Mouse (Mus musculus): ENCODE results near the gene Mdm2. TPM values are rescaled to one million over a fixed set of nuclear protein-coding genes. Genes with fewer than 3 reads are reported as not detected.
A peak's percentile ranks its signal among the peaks of the same experiment; 100 is the strongest.

The Mdm2 gene
- total and polyA plus RNA-seq, 2 experiments = 18.2 to 24.6 TPM

DNA sequence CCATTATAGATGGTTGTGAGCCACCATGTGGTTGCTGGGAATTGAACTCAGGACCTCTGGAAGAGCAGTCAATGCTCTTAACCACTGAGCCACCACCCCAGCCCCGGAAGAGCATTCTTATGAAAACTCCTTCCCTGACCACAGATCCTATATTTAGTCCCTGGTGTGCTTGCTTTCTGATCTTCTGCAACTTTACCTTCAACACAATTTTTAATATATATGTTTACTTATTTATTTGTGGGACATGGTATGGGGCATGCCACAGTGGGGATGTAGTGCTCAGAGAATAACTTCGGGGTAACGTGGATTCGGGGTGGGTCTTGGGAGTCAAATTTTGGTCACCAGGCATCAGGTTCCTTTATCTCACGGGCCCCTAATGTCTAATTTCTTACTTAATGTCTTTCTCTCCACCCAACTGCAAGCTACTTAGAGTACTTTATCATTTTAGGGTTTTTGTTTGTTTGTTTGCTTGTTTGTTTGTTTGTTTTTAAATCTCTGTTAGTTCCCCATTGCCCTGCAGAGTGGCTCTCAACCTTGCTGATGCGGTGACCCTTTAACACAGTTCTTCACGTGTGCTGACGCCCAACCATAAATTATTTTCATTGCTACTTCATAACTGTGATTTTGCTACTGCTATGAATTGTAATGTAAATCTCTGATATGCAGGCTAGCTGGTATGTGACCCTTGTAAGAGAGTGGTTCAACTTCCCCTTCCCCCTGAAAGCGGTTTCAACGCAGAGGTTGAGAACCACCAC lies 41.8 kb downstream of the Mdm2 start:
- Histone ChIP-seq H3K9ac (ENCODE audit: low read depth, low read length) (no peak overlapping the region), H3K27ac (replicated peaks; ENCODE audit: insufficient read depth, low read depth, low read length) (no peak overlapping the region), H3K4me3 (ENCODE audit: insufficient read depth, low read depth, low read length) (no peak overlapping the region), H3K79me2 (ENCODE audit: control insufficient read depth, insufficient read depth, low read length) (no peaks in the 10 kb centered on the region), H3K4me1 (ENCODE audit: control insufficient read depth, insufficient read depth, low read length) (peaks cover 4% of the 10 kb centered on the region; the same call in 1 of the 2 replicates), H3K36me3 (ENCODE audit: control insufficient read depth, insufficient read depth, low read length) (no peaks in the 10 kb centered on the region), H3K27me3 (ENCODE audit: control insufficient read depth, insufficient read depth, low read length) (no peaks in the 10 kb centered on the region)
- DNase-seq (ENCODE audit: extremely low read depth, low read depth, low spot score) = no peak
- 92% methylated on average over 10 of the region's 10 CpGs for WGBS
- TF ChIP-seq CTCF (IDR thresholded peaks at IDR 0.05; ENCODE audit: low read depth, low read length) (no peak), POLR2A (IDR thresholded peaks at IDR 0.05; ENCODE audit: extremely low read depth, insufficient read depth, low read length) (no peak)

DNA sequence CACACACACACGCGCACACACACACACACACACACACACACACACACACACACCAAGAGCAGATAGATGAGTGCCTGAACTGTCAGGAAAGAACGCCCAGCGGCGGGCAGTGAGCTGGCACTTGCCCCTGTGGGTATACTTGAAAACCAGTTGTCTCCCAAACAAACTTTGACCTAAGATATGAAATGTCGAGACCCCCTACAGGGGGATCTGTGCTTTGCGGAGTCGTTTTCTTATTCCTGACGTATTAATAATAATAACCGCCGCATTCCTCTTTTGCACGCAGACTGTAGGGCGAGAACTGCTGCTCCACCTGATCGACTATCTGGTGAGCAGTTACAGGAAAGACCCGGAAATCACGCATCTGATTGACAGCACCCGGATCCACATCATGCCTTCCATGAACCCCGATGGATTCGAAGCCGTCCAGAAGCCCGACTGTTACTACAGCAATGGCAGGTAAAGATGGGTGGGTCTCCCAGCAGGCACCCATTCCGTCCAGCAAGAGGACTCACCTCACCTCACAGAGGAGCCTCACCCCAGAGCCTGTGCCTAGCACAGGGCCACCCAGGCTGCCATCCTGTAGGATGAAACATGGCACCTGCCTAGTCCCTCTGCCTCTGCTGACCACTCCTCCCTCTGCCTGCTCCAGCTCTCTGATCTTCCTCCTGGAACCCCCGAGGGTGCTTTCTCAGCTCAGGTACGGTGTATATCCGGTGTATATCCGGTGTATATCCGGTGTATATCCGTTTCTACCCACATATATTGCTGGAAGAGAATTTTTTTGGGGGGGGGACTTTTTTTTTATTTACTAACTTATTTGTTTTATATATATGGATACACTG lies 42.7 kb downstream of the Mdm2 start:
- Histone ChIP-seq H3K9ac (ENCODE audit: low read depth, low read length) (no peak overlapping the region), H3K27me3 (ENCODE audit: control insufficient read depth, insufficient read depth, low read length) (no peaks in the 10 kb centered on the region), H3K4me3 (ENCODE audit: insufficient read depth, low read depth, low read length) (no peak overlapping the region), H3K27ac (replicated peaks; ENCODE audit: insufficient read depth, low read depth, low read length) (no peak overlapping the region), H3K4me1 (ENCODE audit: control insufficient read depth, insufficient read depth, low read length) (peaks cover 6% of the 10 kb centered on the region; the same call in 1 of the 2 replicates), H3K79me2 (ENCODE audit: control insufficient read depth, insufficient read depth, low read length) (no peaks in the 10 kb centered on the region), H3K36me3 (ENCODE audit: control insufficient read depth, insufficient read depth, low read length) (no peaks in the 10 kb centered on the region)
- DNase-seq (ENCODE audit: extremely low read depth, low read depth, low spot score) = no peak
- 95% methylated on average over 28 of the region's 28 CpGs for WGBS
- no peak for TF ChIP-seq POLR2A (IDR thresholded peaks at IDR 0.05; ENCODE audit: extremely low read depth, insufficient read depth, low read length)
- no peak for TF ChIP-seq CTCF (IDR thresholded peaks at IDR 0.05; ENCODE audit: low read depth, low read length)

DNA sequence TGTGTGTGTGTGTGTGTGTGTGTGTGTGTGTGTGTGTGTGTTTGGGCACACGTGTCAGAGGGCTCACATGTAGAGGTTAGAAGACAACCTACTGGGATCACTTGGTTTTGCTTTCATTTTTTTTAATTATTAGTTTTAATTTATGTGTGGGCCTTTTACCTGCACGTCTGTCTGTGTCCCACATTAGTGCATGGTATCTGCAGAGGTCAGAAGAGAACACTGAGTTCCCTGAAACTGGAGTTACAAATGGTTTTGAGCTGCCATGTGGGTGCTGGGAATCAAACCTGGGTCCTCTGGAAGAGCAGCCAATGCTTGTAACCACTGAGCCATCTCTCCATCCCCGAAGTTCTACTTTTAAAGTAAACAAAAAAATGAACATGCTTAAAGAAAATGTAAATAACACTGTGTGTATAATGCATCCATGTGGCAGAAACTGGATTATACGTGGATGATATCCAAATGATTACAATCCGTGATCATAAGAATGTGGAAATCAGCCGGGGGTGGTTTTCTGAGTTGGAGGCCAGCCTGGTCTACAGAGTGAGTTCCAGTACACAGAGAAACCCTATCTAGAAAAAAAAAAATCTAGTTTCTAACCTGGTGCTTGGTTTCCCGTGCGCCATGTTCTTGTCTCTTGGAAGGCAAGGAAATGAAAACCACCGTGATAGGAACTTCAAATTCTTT lies 43.5 kb downstream of the Mdm2 start:
- TF ChIP-seq CTCF (IDR thresholded peaks at IDR 0.05; ENCODE audit: low read depth, low read length) (no peak), POLR2A (IDR thresholded peaks at IDR 0.05; ENCODE audit: extremely low read depth, insufficient read depth, low read length) (no peak)
- 89% methylated on average over 9 of the region's 9 CpGs for WGBS
- H3K4me3 ChIP-seq (ENCODE audit: insufficient read depth, low read depth, low read length) = no peak overlapping the region
- H3K79me2 ChIP-seq (ENCODE audit: control insufficient read depth, insufficient read depth, low read length) = no peaks in the 10 kb centered on the region
- no peak overlapping the region for H3K9ac ChIP-seq (ENCODE audit: low read depth, low read length)
- H3K36me3 ChIP-seq (ENCODE audit: control insufficient read depth, insufficient read depth, low read length) = no peaks in the 10 kb centered on the region
- no peak overlapping the region for H3K27ac ChIP-seq (replicated peaks; ENCODE audit: insufficient read depth, low read depth, low read length)
- peaks cover 6% of the 10 kb centered on the region; the same call in 1 of the 2 replicates for H3K4me1 ChIP-seq (ENCODE audit: control insufficient read depth, insufficient read depth, low read length)
- H3K27me3 ChIP-seq (ENCODE audit: control insufficient read depth, insufficient read depth, low read length) = no peaks in the 10 kb centered on the region
- DNase-seq (ENCODE audit: extremely low read depth, low read depth, low spot score) = no peak

DNA sequence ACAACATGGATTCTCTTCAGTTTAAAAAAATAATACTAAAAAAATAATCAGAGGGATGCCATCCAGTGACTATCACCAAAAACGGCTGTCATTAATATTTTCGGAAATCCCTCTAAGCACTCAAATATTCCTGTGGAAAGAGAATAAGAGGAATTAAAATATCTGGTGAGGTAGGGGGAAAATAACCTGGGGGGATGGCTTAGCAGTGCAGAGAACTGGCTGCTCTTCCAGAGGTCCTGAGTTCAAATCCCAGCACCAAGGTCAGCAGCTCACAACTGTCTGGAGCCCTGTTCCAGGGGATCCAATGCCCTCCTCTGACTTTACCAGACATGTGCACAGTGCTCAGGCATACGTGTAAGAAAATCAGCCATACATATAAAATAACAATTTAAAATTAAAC lies 44.2 kb downstream of the Mdm2 start:
- Histone ChIP-seq H3K4me3 (ENCODE audit: insufficient read depth, low read depth, low read length) (no peak overlapping the region), H3K4me1 (ENCODE audit: control insufficient read depth, insufficient read depth, low read length) (peaks cover 6% of the 10 kb centered on the region; the same call in 1 of the 2 replicates), H3K27ac (replicated peaks; ENCODE audit: insufficient read depth, low read depth, low read length) (no peak overlapping the region), H3K27me3 (ENCODE audit: control insufficient read depth, insufficient read depth, low read length) (no peaks in the 10 kb centered on the region), H3K9ac (ENCODE audit: low read depth, low read length) (no peak overlapping the region), H3K79me2 (ENCODE audit: control insufficient read depth, insufficient read depth, low read length) (no peaks in the 10 kb centered on the region), H3K36me3 (ENCODE audit: control insufficient read depth, insufficient read depth, low read length) (no peaks in the 10 kb centered on the region)
- TF ChIP-seq POLR2A (IDR thresholded peaks at IDR 0.05; ENCODE audit: extremely low read depth, insufficient read depth, low read length) (no peak), CTCF (IDR thresholded peaks at IDR 0.05; ENCODE audit: low read depth, low read length) (no peak)
- WGBS = 93% methylated on average over 3 of the region's 3 CpGs
- no peak for DNase-seq (ENCODE audit: extremely low read depth, low read depth, low spot score)

DNA sequence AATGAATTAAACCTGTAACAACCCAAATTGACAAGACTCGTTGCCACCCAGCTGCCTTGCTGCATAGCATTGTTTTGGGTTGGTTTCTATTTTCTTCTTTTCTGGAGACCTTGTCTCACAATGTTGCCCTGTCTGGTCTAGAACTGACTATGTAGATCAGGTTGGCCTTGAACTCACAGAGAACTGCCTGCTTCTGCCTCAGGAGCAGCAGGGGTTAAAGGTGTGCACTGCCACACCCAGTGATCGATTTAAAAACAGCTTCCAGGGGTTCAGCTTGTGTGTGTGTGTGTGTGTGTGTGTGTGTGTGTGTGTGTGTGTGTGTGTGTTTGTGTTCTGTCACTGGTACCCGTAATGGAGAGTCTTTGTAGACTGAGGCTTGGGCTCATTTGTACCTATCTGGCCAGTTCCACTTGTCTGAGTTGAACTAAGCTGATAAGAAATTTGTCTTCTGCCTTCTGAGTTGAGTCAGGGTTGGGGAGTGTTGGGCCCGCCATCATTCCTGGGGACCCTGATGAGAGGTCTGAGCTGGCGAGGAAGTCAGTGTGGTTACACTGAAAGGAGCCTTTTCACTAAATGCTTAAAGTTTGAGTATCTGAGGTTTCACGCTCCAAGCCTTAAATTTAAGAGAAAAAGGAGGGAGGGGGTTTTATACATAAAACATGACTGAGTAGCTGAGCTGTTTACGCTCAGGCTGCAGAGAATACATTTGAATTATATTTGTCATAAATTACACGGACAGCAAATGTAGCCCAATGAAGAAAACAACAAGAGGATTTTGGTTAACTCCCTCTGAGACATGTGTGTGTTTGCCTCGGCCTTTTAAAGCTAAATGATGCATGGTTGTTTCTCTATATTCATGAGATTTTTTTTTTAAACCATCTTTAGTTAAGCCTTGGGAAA lies 44.9 kb downstream of the Mdm2 start:
- WGBS = 82% methylated on average over 9 of the region's 9 CpGs
- H3K4me3 ChIP-seq (ENCODE audit: insufficient read depth, low read depth, low read length) = no peak overlapping the region

More for the DNA sequence above, 44.9 kb downstream of the Mdm2 start:
- Histone ChIP-seq H3K27me3 (ENCODE audit: control insufficient read depth, insufficient read depth, low read length) (no peaks in the 10 kb centered on the region), H3K36me3 (ENCODE audit: control insufficient read depth, insufficient read depth, low read length) (no peaks in the 10 kb centered on the region), H3K79me2 (ENCODE audit: control insufficient read depth, insufficient read depth, low read length) (no peaks in the 10 kb centered on the region), H3K27ac (replicated peaks; ENCODE audit: insufficient read depth, low read depth, low read length) (no peak overlapping the region), H3K9ac (ENCODE audit: low read depth, low read length) (no peak overlapping the region), H3K4me1 (ENCODE audit: control insufficient read depth, insufficient read depth, low read length) (peaks cover 6% of the 10 kb centered on the region; the same call in 1 of the 2 replicates)
- TF ChIP-seq POLR2A (IDR thresholded peaks at IDR 0.05; ENCODE audit: extremely low read depth, insufficient read depth, low read length) (no peak), CTCF (IDR thresholded peaks at IDR 0.05; ENCODE audit: low read depth, low read length) (no peak)
- peak; percentile 42 for DNase-seq (ENCODE audit: extremely low read depth, low read depth, low spot score)
